Mouse (Mus musculus): ENCODE measurements around the gene Brms1. TPM values are rescaled to one million over a fixed set of nuclear protein-coding genes. Genes with fewer than 3 reads are reported as not detected.
A peak's percentile ranks its signal among the peaks of the same experiment; 100 is the strongest.

Gene Brms1
- polyA plus RNA-seq, 1 experiment from 2014 or later = 66.1 TPM

GRCm38 (mm10) chr19:5089324-5089723, 48.2 kb downstream of the Brms1 start:
- 86% methylated on average over 4 of the region's 4 CpGs for WGBS
- H3K36me3 ChIP-seq (ENCODE audit: control insufficient read depth, insufficient read depth, low read length) = peaks cover 5% of the 10 kb centered on the region; the same call in 1 of the 2 replicates
- peak overlapping the region; percentile 83 for H3K4me2 ChIP-seq
- peaks cover 22% of the 10 kb centered on the region for H3K27me3 ChIP-seq (ENCODE audit: control insufficient read depth, insufficient read depth, low read length)
- ATAC-seq (ENCODE audit: low FRiP score) (no peak), DNase-seq (ENCODE audit: low spot score, missing footprints) (no peak)
- H3K4me3 ChIP-seq (ENCODE audit: low read depth, low read length) = peak overlapping the region; percentile 86
- no peak overlapping the region for H3K27ac ChIP-seq (ENCODE audit: low read depth, low read length)
- peaks cover 26% of the 10 kb centered on the region for H3K4me1 ChIP-seq (ENCODE audit: control insufficient read depth, insufficient read depth, low read length)
- H3K9me3 ChIP-seq (ENCODE audit: control insufficient read depth, low read length) = no peaks in the 10 kb centered on the region
- H3K9ac ChIP-seq (ENCODE audit: low read length) = peak overlapping the region; percentile 72; the same call in 1 of the 2 replicates

DNA sequence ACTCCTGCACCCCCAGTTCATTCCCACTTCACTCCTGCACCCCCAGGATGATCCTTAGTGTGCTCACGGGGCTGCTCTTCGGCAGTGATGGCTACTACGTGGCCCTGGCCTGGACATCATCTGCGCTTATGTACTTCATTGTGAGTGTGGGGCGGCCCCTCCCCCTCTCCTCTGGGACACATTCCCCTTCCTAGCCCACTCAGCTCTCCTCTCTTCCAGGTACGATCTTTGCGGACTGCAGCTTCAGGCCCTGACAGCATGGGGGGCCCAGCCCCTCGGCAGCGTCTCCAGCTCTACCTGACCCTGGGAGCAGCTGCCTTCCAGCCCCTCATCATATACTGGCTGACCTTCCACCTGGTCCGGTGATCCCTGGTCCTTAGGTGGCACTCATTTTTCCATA, 50.9 kb downstream of the Brms1 start:
- Histone ChIP-seq H3K36me3 (ENCODE audit: control insufficient read depth, insufficient read depth, low read length) (peaks cover 5% of the 10 kb centered on the region; the same call in 1 of the 2 replicates), H3K4me1 (ENCODE audit: control insufficient read depth, insufficient read depth, low read length) (peaks cover 43% of the 10 kb centered on the region)

DNA sequence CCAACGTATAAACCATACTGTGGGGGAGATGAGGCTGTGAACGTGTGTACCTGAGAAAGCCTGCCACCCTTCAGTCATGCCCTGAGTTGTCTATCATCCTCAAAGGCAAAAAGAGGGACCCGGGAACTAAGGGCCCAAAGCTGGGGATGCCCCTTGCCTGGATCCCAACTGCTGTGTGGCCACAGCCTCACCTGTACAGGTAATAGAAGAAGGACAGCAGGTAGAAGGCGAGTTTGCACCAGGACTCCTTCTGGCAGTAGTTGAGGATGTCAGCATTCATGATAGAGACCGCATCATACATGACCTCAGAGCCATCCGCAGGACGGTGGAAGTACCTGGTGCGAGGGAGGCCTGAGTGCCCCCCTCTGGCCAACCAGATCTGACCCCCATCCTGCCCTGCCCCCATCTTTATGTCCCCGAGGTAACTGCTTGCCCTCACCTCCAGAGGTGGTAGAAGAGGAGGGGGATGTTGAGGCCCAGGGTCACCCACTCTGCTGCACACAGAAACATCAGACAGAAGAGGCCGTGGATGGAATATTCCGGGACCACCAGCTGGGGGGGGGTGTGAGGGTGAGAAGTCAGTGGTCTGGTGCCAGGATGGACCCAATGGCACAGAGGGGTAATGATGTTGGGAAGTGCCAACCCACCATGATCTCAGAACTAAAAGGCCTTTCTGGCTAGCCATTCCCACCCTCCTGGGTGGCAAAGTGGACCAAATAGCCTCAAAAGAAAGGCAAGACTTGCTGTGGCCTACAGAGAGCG, 52.5 kb downstream of the Brms1 start:
- H3K9me3 ChIP-seq (ENCODE audit: control insufficient read depth, low read length) = no peaks in the 10 kb centered on the region
- H3K36me3 ChIP-seq (ENCODE audit: control insufficient read depth, insufficient read depth, low read length) = peaks cover 5% of the 10 kb centered on the region; the same call in 1 of the 2 replicates
- WGBS = 73% methylated on average over 12 of the region's 12 CpGs
- H3K27ac ChIP-seq (ENCODE audit: low read depth, low read length) = no peak overlapping the region
- H3K4me2 ChIP-seq = no peak overlapping the region
- DNase-seq (ENCODE audit: low spot score, missing footprints) (peak; percentile 87), ATAC-seq (ENCODE audit: low FRiP score) (peak; percentile 1; the same call in 1 of the 2 replicates)
- no peak overlapping the region for H3K4me3 ChIP-seq (ENCODE audit: low read depth, low read length)
- no peaks in the 10 kb centered on the region for H3K27me3 ChIP-seq (ENCODE audit: control insufficient read depth, insufficient read depth, low read length)
- H3K4me1 ChIP-seq (ENCODE audit: control insufficient read depth, insufficient read depth, low read length) = peaks cover 51% of the 10 kb centered on the region
- H3K9ac ChIP-seq (ENCODE audit: low read length) = no peak overlapping the region

More for the DNA sequence above, 50.9 kb downstream of the Brms1 start:
- Histone ChIP-seq H3K9me3 (ENCODE audit: control insufficient read depth, low read length) (no peaks in the 10 kb centered on the region), H3K27me3 (ENCODE audit: control insufficient read depth, insufficient read depth, low read length) (no peaks in the 10 kb centered on the region), H3K9ac (ENCODE audit: low read length) (no peak overlapping the region), H3K4me2 (no peak overlapping the region), H3K27ac (ENCODE audit: low read depth, low read length) (no peak overlapping the region), H3K4me3 (ENCODE audit: low read depth, low read length) (no peak overlapping the region)
- DNase-seq (ENCODE audit: low spot score, missing footprints) = no peak
- no peak for ATAC-seq (ENCODE audit: low FRiP score)
- WGBS = 89% methylated on average over 10 of the region's 10 CpGs

GRCm38 (mm10) chr19:5094243-5094632, 53.1 kb downstream of the Brms1 start:
- peaks cover 51% of the 10 kb centered on the region for H3K4me1 ChIP-seq (ENCODE audit: control insufficient read depth, insufficient read depth, low read length)
- peak; percentile 74 for ATAC-seq (ENCODE audit: low FRiP score)
- H3K36me3 ChIP-seq (ENCODE audit: control insufficient read depth, insufficient read depth, low read length) = peaks cover 5% of the 10 kb centered on the region; the same call in 1 of the 2 replicates
- no peaks in the 10 kb centered on the region for H3K27me3 ChIP-seq (ENCODE audit: control insufficient read depth, insufficient read depth, low read length)
- no peak overlapping the region for H3K27ac ChIP-seq (ENCODE audit: low read depth, low read length)
- WGBS = under 1% methylated on average over 21 of the region's 21 CpGs
- peak overlapping the region; percentile 99 for H3K4me2 ChIP-seq
- peak overlapping the region; percentile 1; the same call in 1 of the 2 replicates for H3K4me3 ChIP-seq (ENCODE audit: low read depth, low read length)
- H3K9me3 ChIP-seq (ENCODE audit: control insufficient read depth, low read length) = no peaks in the 10 kb centered on the region
- H3K9ac ChIP-seq (ENCODE audit: low read length) = no peak overlapping the region
- peak; percentile 100 for DNase-seq (ENCODE audit: low spot score, missing footprints)

GRCm38 (mm10) chr19:5094746-5095417, 53.7 kb downstream of the Brms1 start:
- Histone ChIP-seq H3K9ac (ENCODE audit: low read length) (no peak overlapping the region), H3K27me3 (ENCODE audit: control insufficient read depth, insufficient read depth, low read length) (no peaks in the 10 kb centered on the region), H3K27ac (ENCODE audit: low read depth, low read length) (no peak overlapping the region), H3K4me3 (ENCODE audit: low read depth, low read length) (peak overlapping the region; percentile 12; the same call in 1 of the 2 replicates), H3K4me2 (peak overlapping the region; percentile 99), H3K4me1 (ENCODE audit: control insufficient read depth, insufficient read depth, low read length) (peaks cover 48% of the 10 kb centered on the region), H3K9me3 (ENCODE audit: control insufficient read depth, low read length) (no peaks in the 10 kb centered on the region), H3K36me3 (ENCODE audit: control insufficient read depth, insufficient read depth, low read length) (peaks cover 7% of the 10 kb centered on the region; the same call in 1 of the 2 replicates)
- DNase-seq (ENCODE audit: low spot score, missing footprints) (peak; percentile 90), ATAC-seq (ENCODE audit: low FRiP score) (no peak)
- 40% methylated on average over 11 of the region's 11 CpGs for WGBS

DNA sequence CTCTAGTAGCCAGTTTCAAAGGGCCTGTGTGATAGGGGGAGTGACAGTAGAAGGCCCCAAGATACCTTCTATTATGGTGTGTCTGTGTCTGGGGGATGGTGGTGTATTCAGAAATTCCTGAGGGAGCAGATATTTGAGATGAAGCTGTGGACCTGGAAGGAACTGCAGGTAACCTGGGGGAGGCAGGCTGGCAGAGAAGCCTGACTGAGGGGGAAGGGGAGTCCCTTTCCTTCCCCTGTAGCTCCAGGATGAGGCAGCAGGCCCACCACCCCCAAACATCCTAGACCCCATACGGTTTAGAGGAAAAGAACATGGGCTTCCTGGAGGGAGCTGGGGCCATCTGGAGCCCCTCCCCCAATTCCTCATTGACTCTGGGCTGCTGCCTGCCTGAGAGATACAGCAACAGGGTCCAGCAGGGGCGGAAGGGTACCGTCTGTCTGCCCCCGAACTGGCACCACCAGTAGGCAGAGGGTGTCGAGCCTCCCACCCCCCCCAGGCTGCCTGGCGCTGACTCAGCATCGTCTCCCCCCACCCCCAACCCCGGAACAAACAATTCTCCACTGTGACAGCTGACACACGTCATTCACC, 54.8 kb downstream of the Brms1 start:
- no peaks in the 10 kb centered on the region for H3K27me3 ChIP-seq (ENCODE audit: control insufficient read depth, insufficient read depth, low read length)
- H3K9me3 ChIP-seq (ENCODE audit: control insufficient read depth, low read length) = no peaks in the 10 kb centered on the region
- peak overlapping the region; percentile 69; the same call in 1 of the 2 replicates for H3K4me3 ChIP-seq (ENCODE audit: low read depth, low read length)
- H3K4me2 ChIP-seq = peak overlapping the region; percentile 99
- peaks cover 6% of the 10 kb centered on the region; the same call in 1 of the 2 replicates for H3K36me3 ChIP-seq (ENCODE audit: control insufficient read depth, insufficient read depth, low read length)
- peaks cover 48% of the 10 kb centered on the region for H3K4me1 ChIP-seq (ENCODE audit: control insufficient read depth, insufficient read depth, low read length)
- ATAC-seq (ENCODE audit: low FRiP score) (no peak), DNase-seq (ENCODE audit: low spot score, missing footprints) (peak; percentile 90)
- peak overlapping the region; percentile 91 for H3K9ac ChIP-seq (ENCODE audit: low read length)
- H3K27ac ChIP-seq (ENCODE audit: low read depth, low read length) = peak overlapping the region; percentile 13; the same call in 1 of the 2 replicates
- WGBS = 14% methylated on average over 9 of the region's 9 CpGs

DNA sequence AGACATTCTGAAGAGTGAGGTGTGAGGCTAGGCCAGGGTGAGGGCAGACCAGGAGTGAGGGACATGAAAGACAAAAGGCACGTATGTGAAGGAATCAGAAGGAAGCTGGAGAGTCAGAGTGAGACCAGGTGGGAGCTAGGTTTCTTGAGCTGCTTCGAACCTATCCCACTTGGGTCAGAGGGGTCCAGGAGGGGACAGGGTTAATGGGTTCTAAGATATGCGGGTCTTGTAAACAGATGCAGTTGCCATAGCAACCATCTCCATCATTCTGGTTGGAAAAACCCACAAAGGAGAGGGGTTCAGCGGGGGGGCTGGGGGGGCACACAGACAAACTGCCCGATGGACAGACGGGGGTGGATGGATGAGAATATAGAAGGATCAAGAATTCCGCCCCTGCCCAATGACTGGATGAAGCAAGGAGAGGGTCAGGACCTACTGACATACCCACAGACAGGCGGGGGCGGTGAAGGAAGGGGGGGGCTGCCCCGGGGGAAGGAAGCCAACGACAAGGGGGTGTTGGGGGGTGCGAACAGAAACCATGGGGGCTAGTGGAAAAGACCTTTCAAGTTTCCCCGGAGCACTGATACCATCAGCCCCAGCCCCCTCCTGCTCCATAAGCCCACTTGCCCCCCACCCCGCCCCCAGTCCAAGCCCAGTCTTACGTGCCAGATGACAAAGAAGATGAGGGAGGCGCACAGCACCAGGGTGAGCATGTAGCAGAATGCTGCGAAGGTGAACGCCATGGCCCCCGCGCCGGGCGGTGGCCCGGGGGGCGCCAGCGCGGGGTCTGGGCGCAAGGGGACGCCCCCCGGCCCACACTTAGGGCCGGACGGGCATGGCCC, 56.6 kb downstream of the Brms1 start:
- WGBS = 2% methylated on average over 29 of the region's 31 CpGs
- H3K4me2 ChIP-seq = peak overlapping the region; percentile 99
- peak overlapping the region; percentile 91 for H3K9ac ChIP-seq (ENCODE audit: low read length)
- H3K9me3 ChIP-seq (ENCODE audit: control insufficient read depth, low read length) = no peaks in the 10 kb centered on the region
- peaks cover 48% of the 10 kb centered on the region for H3K4me1 ChIP-seq (ENCODE audit: control insufficient read depth, insufficient read depth, low read length)
- H3K27me3 ChIP-seq (ENCODE audit: control insufficient read depth, insufficient read depth, low read length) = no peaks in the 10 kb centered on the region
- H3K27ac ChIP-seq (ENCODE audit: low read depth, low read length) = peak overlapping the region; percentile 68
- H3K36me3 ChIP-seq (ENCODE audit: control insufficient read depth, insufficient read depth, low read length) = peaks cover 11% of the 10 kb centered on the region; the same call in 1 of the 2 replicates
- peak overlapping the region; percentile 69 for H3K4me3 ChIP-seq (ENCODE audit: low read depth, low read length)
- ATAC-seq (ENCODE audit: low FRiP score) (peak; percentile 10), DNase-seq (ENCODE audit: low spot score, missing footprints) (peak; percentile 93)

GRCm38 (mm10) chr19:5098363-5099143, 57.4 kb downstream of the Brms1 start, which contains the start of gene Cnih2:
TSS of gene Cnih2 (minus strand) at chr19:5098521.
- H3K9ac ChIP-seq (ENCODE audit: low read length) = peak within 1 kb of the TSS; percentile 91
- H3K27me3 ChIP-seq (ENCODE audit: control insufficient read depth, insufficient read depth, low read length) = no peaks in the 10 kb centered on the region
- H3K4me1 ChIP-seq (ENCODE audit: control insufficient read depth, insufficient read depth, low read length) = peaks cover 48% of the 10 kb centered on the region
- H3K4me3 ChIP-seq (ENCODE audit: low read depth, low read length) = peak within 1 kb of the TSS; percentile 69
- H3K4me2 ChIP-seq = peak within 1 kb of the TSS; percentile 99
- DNase-seq (ENCODE audit: low spot score, missing footprints) (peak; percentile 98), ATAC-seq (ENCODE audit: low FRiP score) (peak; percentile 65)
- H3K27ac ChIP-seq (ENCODE audit: low read depth, low read length) = peak within 1 kb of the TSS; percentile 68
- H3K9me3 ChIP-seq (ENCODE audit: control insufficient read depth, low read length) = no peaks in the 10 kb centered on the region
- WGBS = 3% methylated on average over 46 of the region's 48 CpGs
- H3K36me3 ChIP-seq (ENCODE audit: control insufficient read depth, insufficient read depth, low read length) = peaks cover 13% of the 10 kb centered on the region

Measured in midbrain, embryonic 11.5 days (tissue).